Mouse (Mus musculus): Measurements from ENCODE around the gene Ap2a1. TPM values are rescaled to one million over a fixed set of nuclear protein-coding genes. Genes with fewer than 3 reads are reported as not detected.
A peak's percentile ranks its signal among the peaks of the same experiment; 100 is the strongest.

The Ap2a1 gene
- 52.6 and 55.6 TPM in 2 replicates for polyA plus RNA-seq (2015; fragmentation: Nextera tagmentation; extraction: Ambion mirVana)

GRCm38 (mm10) chr7:44929204-44930151 is at the start of gene Ap2a1:
Gene Ap2a1 (minus strand): TSS chr7:44929496.
- Histone ChIP-seq H3K9me3 (replicated peaks; ENCODE audit: control insufficient read depth, low read length) (no peaks in the 10 kb centered on the region), H3K27ac (ENCODE audit: low read length) (peak within 1 kb of the TSS; percentile 97), H3K27me3 (ENCODE audit: control insufficient read depth, insufficient read depth, low read length) (no peaks in the 10 kb centered on the region), H3K4me1 (ENCODE audit: control insufficient read depth, insufficient read depth, low read length) (peaks cover 20% of the 10 kb centered on the region), H3K4me2 (ENCODE audit: low read depth, low read length) (peak within 1 kb of the TSS; percentile 87), H3K4me3 (replicated peaks; ENCODE audit: low read length) (peak within 1 kb of the TSS; percentile 94), H3K36me3 (ENCODE audit: control insufficient read depth, insufficient read depth, low read length) (peaks cover 5% of the 10 kb centered on the region; the same call in 1 of the 2 replicates), H3K9ac (ENCODE audit: low read length) (peak within 1 kb of the TSS; percentile 94)
- under 1% methylated on average over 84 of the region's 84 CpGs for WGBS
- ATAC-seq (ENCODE audit: insufficient read depth, low FRiP score): peak; percentile 99

- no peak for ATAC-seq (ENCODE audit: insufficient read depth, low FRiP score)
- Histone ChIP-seq H3K4me2 (ENCODE audit: low read depth, low read length) (no peak overlapping the region), H3K9ac (ENCODE audit: low read length) (no peak overlapping the region), H3K4me1 (ENCODE audit: control insufficient read depth, insufficient read depth, low read length) (peaks cover 8% of the 10 kb centered on the region; the same call in 1 of the 2 replicates), H3K4me3 (replicated peaks; ENCODE audit: low read length) (no peak overlapping the region), H3K27me3 (ENCODE audit: control insufficient read depth, insufficient read depth, low read length) (no peaks in the 10 kb centered on the region), H3K9me3 (replicated peaks; ENCODE audit: control insufficient read depth, low read length) (no peaks in the 10 kb centered on the region), H3K36me3 (ENCODE audit: control insufficient read depth, insufficient read depth, low read length) (peaks cover 42% of the 10 kb centered on the region), H3K27ac (ENCODE audit: low read length) (no peak overlapping the region)
- 91% methylated on average over 3 of the region's 3 CpGs for WGBS
These were observed 49.0 kb upstream of the Ap2a1 start for GRCm38 (mm10) chr7:44978300-44978699.

GRCm38 (mm10) chr7:44975117-44975419 is 45.8 kb upstream of the Ap2a1 start:
- peaks cover 18% of the 10 kb centered on the region for H3K4me1 ChIP-seq (ENCODE audit: control insufficient read depth, insufficient read depth, low read length)
- H3K27me3 ChIP-seq (ENCODE audit: control insufficient read depth, insufficient read depth, low read length): no peaks in the 10 kb centered on the region
- ATAC-seq (ENCODE audit: insufficient read depth, low FRiP score): no peak
- peak overlapping the region; percentile 78 for H3K4me2 ChIP-seq (ENCODE audit: low read depth, low read length)
- no peaks in the 10 kb centered on the region for H3K9me3 ChIP-seq (replicated peaks; ENCODE audit: control insufficient read depth, low read length)
- H3K27ac ChIP-seq (ENCODE audit: low read length): peak overlapping the region; percentile 88
- H3K9ac ChIP-seq (ENCODE audit: low read length): peak overlapping the region; percentile 34
- 24% methylated on average over 6 of the region's 6 CpGs for WGBS
- H3K36me3 ChIP-seq (ENCODE audit: control insufficient read depth, insufficient read depth, low read length): peaks cover 25% of the 10 kb centered on the region
- H3K4me3 ChIP-seq (replicated peaks; ENCODE audit: low read length): no peak overlapping the region

GRCm38 (mm10) chr7:44974383-44975116 is 45.3 kb upstream of the Ap2a1 start, which contains the start of gene Cpt1c:
Gene Cpt1c (minus strand): TSS chr7:44974851.
- WGBS: 2% methylated on average over 22 of the region's 22 CpGs
- Histone ChIP-seq H3K9me3 (replicated peaks; ENCODE audit: control insufficient read depth, low read length) (no peaks in the 10 kb centered on the region), H3K4me1 (ENCODE audit: control insufficient read depth, insufficient read depth, low read length) (peaks cover 18% of the 10 kb centered on the region), H3K4me3 (replicated peaks; ENCODE audit: low read length) (peak within 1 kb of the TSS; percentile 60), H3K36me3 (ENCODE audit: control insufficient read depth, insufficient read depth, low read length) (peaks cover 25% of the 10 kb centered on the region), H3K27me3 (ENCODE audit: control insufficient read depth, insufficient read depth, low read length) (no peaks in the 10 kb centered on the region), H3K27ac (ENCODE audit: low read length) (peak within 1 kb of the TSS; percentile 88), H3K9ac (ENCODE audit: low read length) (peak within 1 kb of the TSS; percentile 73), H3K4me2 (ENCODE audit: low read depth, low read length) (peak within 1 kb of the TSS; percentile 78)
- ATAC-seq (ENCODE audit: insufficient read depth, low FRiP score): peak; percentile 30; the same call in 1 of the 2 replicates

DNA sequence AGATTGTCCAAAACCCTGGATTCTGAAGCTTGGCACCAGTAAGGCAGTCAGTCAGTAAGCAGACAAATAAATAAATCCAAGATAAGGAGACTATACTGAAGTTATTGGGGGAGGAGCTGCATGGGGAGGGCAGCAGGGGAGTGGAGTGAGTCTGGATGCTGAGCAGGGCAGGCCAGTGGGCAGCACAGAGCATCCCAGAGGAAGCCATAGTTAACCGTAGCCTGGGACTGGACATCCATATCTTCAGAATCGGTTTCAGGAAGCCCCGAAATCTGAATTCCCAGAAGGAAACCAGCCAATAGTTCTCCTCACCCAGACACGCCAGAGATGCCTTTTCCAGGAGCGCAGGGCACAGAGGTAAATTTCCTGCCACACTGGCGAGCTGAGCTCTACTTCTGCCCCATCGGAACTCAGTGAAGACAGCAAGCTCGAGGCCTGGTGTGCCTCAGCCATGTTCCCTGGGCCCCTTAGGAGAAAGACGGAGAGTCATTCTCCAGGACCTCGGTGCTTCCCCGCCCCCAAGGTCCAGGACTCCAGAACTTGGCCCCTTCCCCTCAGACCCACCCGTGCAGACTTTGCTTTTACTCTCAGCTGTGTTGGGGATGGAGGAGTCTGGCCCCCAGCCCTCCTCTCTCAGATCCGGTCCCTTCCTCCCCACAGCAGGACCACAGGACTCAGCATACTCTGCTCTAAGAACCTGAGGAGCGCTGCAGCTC is 44.3 kb upstream of the Ap2a1 start:
- Histone ChIP-seq H3K4me2 (ENCODE audit: low read depth, low read length) (peak overlapping the region; percentile 78), H3K27ac (ENCODE audit: low read length) (peak overlapping the region; percentile 88; the same call in 1 of the 2 replicates), H3K9ac (ENCODE audit: low read length) (peak overlapping the region; percentile 73), H3K4me1 (ENCODE audit: control insufficient read depth, insufficient read depth, low read length) (peaks cover 18% of the 10 kb centered on the region), H3K27me3 (ENCODE audit: control insufficient read depth, insufficient read depth, low read length) (no peaks in the 10 kb centered on the region), H3K4me3 (replicated peaks; ENCODE audit: low read length) (peak overlapping the region; percentile 60), H3K9me3 (replicated peaks; ENCODE audit: control insufficient read depth, low read length) (no peaks in the 10 kb centered on the region), H3K36me3 (ENCODE audit: control insufficient read depth, insufficient read depth, low read length) (peaks cover 16% of the 10 kb centered on the region)
- ATAC-seq (ENCODE audit: insufficient read depth, low FRiP score): no peak
- WGBS: 39% methylated on average over 14 of the region's 14 CpGs

DNA sequence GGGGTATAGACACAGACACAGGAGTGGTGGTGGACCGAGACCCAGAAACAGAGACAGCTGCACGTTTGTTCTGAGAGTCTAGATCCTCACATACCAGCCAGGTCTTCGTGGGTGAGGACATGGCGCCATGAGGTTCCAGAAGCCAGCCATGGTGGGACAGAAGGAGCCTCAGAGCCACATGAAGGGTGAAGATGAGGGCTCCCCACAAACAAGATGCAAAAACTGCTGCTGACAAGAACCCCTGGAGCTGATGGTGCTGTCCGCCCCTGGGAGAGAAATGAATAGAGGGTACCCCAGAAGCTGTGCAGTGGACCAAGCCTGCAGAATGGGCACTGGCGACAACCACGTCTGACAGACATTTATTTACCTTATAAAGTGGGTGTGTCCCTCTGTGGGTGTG is 41.8 kb upstream of the Ap2a1 start:
- H3K27ac ChIP-seq (ENCODE audit: low read length): no peak overlapping the region
- H3K27me3 ChIP-seq (ENCODE audit: control insufficient read depth, insufficient read depth, low read length): no peaks in the 10 kb centered on the region
- peak overlapping the region; percentile 84 for H3K4me2 ChIP-seq (ENCODE audit: low read depth, low read length)
- H3K9me3 ChIP-seq (replicated peaks; ENCODE audit: control insufficient read depth, low read length): no peaks in the 10 kb centered on the region
- ATAC-seq (ENCODE audit: insufficient read depth, low FRiP score): no peak
- H3K36me3 ChIP-seq (ENCODE audit: control insufficient read depth, insufficient read depth, low read length): no peaks in the 10 kb centered on the region
- peaks cover 18% of the 10 kb centered on the region for H3K4me1 ChIP-seq (ENCODE audit: control insufficient read depth, insufficient read depth, low read length)
- peak overlapping the region; percentile 47 for H3K4me3 ChIP-seq (replicated peaks; ENCODE audit: low read length)
- peak overlapping the region; percentile 73; the same call in 1 of the 2 replicates for H3K9ac ChIP-seq (ENCODE audit: low read length)
- 55% methylated on average over 7 of the region's 7 CpGs for WGBS

DNA sequence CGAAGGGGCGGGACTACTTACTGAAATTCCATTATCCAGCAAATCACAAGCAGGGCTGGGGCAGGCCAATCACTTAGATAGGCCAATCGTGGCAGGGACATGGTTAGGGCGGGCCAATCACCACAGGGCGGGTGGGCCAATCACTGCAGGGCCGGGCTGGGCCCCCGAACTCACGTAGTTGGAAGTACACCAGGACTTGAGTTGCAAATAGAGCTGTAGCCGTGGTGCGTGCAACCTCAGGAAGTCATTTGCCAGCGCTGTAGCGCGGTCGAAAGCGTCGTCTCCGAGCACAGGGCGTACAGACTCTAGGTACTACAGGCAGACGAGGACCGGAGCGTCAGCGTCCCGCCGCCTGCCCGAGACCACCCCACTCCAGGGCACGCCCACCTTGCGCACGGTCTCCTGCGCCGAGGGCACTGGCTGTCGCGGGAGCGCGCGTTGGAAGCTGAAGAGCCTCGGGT is 41.0 kb upstream of the Ap2a1 start:
- Histone ChIP-seq H3K36me3 (ENCODE audit: control insufficient read depth, insufficient read depth, low read length) (no peaks in the 10 kb centered on the region), H3K27ac (ENCODE audit: low read length) (peak overlapping the region; percentile 77), H3K9me3 (replicated peaks; ENCODE audit: control insufficient read depth, low read length) (no peaks in the 10 kb centered on the region), H3K27me3 (ENCODE audit: control insufficient read depth, insufficient read depth, low read length) (no peaks in the 10 kb centered on the region), H3K4me1 (ENCODE audit: control insufficient read depth, insufficient read depth, low read length) (peaks cover 18% of the 10 kb centered on the region), H3K9ac (ENCODE audit: low read length) (peak overlapping the region; percentile 73), H3K4me3 (replicated peaks; ENCODE audit: low read length) (peak overlapping the region; percentile 47), H3K4me2 (ENCODE audit: low read depth, low read length) (peak overlapping the region; percentile 84)
- peak; percentile 95 for ATAC-seq (ENCODE audit: insufficient read depth, low FRiP score)
- under 1% methylated on average over 36 of the region's 36 CpGs for WGBS

- no peak for ATAC-seq (ENCODE audit: insufficient read depth, low FRiP score)
- Histone ChIP-seq H3K36me3 (ENCODE audit: control insufficient read depth, insufficient read depth, low read length) (no peaks in the 10 kb centered on the region), H3K4me3 (replicated peaks; ENCODE audit: low read length) (no peak overlapping the region), H3K27ac (ENCODE audit: low read length) (no peak overlapping the region), H3K27me3 (ENCODE audit: control insufficient read depth, insufficient read depth, low read length) (no peaks in the 10 kb centered on the region), H3K4me1 (ENCODE audit: control insufficient read depth, insufficient read depth, low read length) (peaks cover 7% of the 10 kb centered on the region; the same call in 1 of the 2 replicates), H3K4me2 (ENCODE audit: low read depth, low read length) (no peak overlapping the region), H3K9me3 (replicated peaks; ENCODE audit: control insufficient read depth, low read length) (no peaks in the 10 kb centered on the region), H3K9ac (ENCODE audit: low read length) (no peak overlapping the region)
- WGBS: 63% methylated on average over 15 of the region's 15 CpGs
These were observed 37.3 kb upstream of the Ap2a1 start for GRCm38 (mm10) chr7:44966638-44967037.
